In the genomic region with DNA sequence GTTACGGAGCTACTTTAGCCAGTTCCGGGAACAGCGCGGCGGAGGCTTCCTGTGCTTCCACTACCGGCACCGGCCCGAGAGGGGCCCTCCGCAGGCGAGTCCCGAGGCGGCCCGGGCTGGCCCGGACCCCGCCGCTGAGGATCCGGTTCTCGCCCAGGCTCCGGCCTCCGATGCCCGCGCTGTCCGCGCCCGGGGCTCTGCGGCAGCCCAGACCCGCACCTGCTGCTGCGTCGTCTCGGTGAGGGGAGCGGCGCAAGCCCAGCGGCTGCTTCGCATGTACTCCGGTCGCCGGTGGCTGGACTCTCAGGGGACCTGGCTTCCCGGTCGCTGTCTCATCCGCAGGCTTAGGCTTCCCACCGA, we compare ENCODE assay signal across 8 mouse cellular contexts. TPM values are rescaled to one million over a fixed set of nuclear protein-coding genes. Genes with fewer than 3 reads are reported as not detected.
DNase-seq lines count a peak whose midpoint lies in the region; ATAC-seq and TF ChIP-seq lines count a peak whose summit lies in the region.

No protein-coding gene starts in this region.

- H3K36me3 ChIP-seq in erythroblast, embryonic 14.5 days (ENCODE audit: control insufficient read depth), result peaks cover 22% of the 10 kb centered on the region
- peaks cover 4% of the 10 kb centered on the region; the same call in 1 of the 2 replicates for H3K36me3 ChIP-seq in testis, adult 2 months (ENCODE audit: control insufficient read depth, insufficient read depth, low read length)
- peaks cover 21% of the 10 kb centered on the region for H3K36me3 ChIP-seq in liver, embryonic 12.5 days
- peaks cover 9% of the 10 kb centered on the region; the same call in 1 of the 2 replicates for H3K36me3 ChIP-seq in stomach, postnatal 0 days (ENCODE audit: control insufficient read depth, insufficient read depth, low read length)

- WGBS in liver, embryonic 12.5 days (ENCODE audit: insufficient replicate concordance), result 1% methylated on average over 41 of the region's 41 CpGs
- WGBS in stomach, postnatal 0 days, result under 1% methylated on average over 40 of the region's 41 CpGs

- H3K27ac ChIP-seq in testis, adult 2 months (ENCODE audit: control insufficient read depth, insufficient read depth, low read depth, low read length), result peak overlapping the region; percentile 91
- H3K27ac ChIP-seq in liver, embryonic 12.5 days, result peak overlapping the region; percentile 92
- H3K27ac ChIP-seq in stomach, postnatal 0 days (replicated peaks), result peak overlapping the region; percentile 88

- peak overlapping the region; percentile 88 for H3K4me3 ChIP-seq in erythroblast, embryonic 14.5 days (replicated peaks)
- peak overlapping the region; percentile 90 for H3K4me3 ChIP-seq in testis, adult 2 months (ENCODE audit: control insufficient read depth, low read depth, low read length)
- peak overlapping the region; percentile 96 for H3K4me3 ChIP-seq in liver, embryonic 12.5 days
- peak overlapping the region; percentile 82 for H3K4me3 ChIP-seq in stomach, postnatal 0 days (ENCODE audit: low read depth, low read length)

- H3K4me1 ChIP-seq in erythroblast, embryonic 14.5 days (ENCODE audit: control insufficient read depth), result peaks cover 26% of the 10 kb centered on the region
- H3K4me1 ChIP-seq in testis, adult 2 months (ENCODE audit: control insufficient read depth, insufficient read depth, low read length), result peaks cover 12% of the 10 kb centered on the region
- H3K4me1 ChIP-seq in liver, embryonic 12.5 days, result peaks cover 25% of the 10 kb centered on the region
- H3K4me1 ChIP-seq in stomach, postnatal 0 days (replicated peaks; ENCODE audit: control insufficient read depth, insufficient read depth), result no peaks in the 10 kb centered on the region; the same call in 1 of the 2 replicates

- no peak for TF ChIP-seq POLR2A in testis, adult 2 months (IDR thresholded peaks at IDR 0.05; ENCODE audit: control insufficient read depth, low read depth, low read length)

- H3K9me3 ChIP-seq in erythroblast, embryonic 14.5 days (ENCODE audit: control insufficient read depth, low read length), result 0 out of 2 replicates have a peak, but pooled peaks cover 2% of the 10 kb centered on the region
- no peaks in the 10 kb centered on the region for H3K9me3 ChIP-seq in liver, embryonic 12.5 days (replicated peaks)
- no peaks in the 10 kb centered on the region for H3K9me3 ChIP-seq in stomach, postnatal 0 days (ENCODE audit: control insufficient read depth, low read length)

- no peaks in the 10 kb centered on the region for H3K27me3 ChIP-seq in erythroblast, embryonic 14.5 days (ENCODE audit: control insufficient read depth)
- H3K27me3 ChIP-seq in testis, adult 2 months (ENCODE audit: control insufficient read depth, insufficient read depth, low read length), result no peaks in the 10 kb centered on the region
- H3K27me3 ChIP-seq in liver, embryonic 12.5 days (replicated peaks), result no peaks in the 10 kb centered on the region
- no peaks in the 10 kb centered on the region for H3K27me3 ChIP-seq in stomach, postnatal 0 days (ENCODE audit: control insufficient read depth, insufficient read depth, low read length)

- ATAC-seq in erythroblast, adult 5-6 weeks (replicated peaks; ENCODE audit: low FRiP score, poor library complexity, severe bottlenecking), result no peak
- peak; percentile 54; the same call in 1 of the 2 replicates for ATAC-seq in liver, embryonic 12.5 days
- ATAC-seq in stomach, postnatal 0 days (ENCODE audit: low FRiP score, low TSS enrichment), result peak; percentile 22
- no peak; the same call in 1 of the 2 replicates for ATAC-seq in megakaryocyte-erythroid progenitor cell, adult 5-6 weeks (replicated peaks; ENCODE audit: low FRiP score, low TSS enrichment, poor library complexity, severe bottlenecking)

- TF ChIP-seq EP300 in stomach, postnatal 0 days (optimal IDR thresholded peaks at IDR 0.05), result no peak

- TF ChIP-seq CTCF in testis, adult 2 months (IDR thresholded peaks at IDR 0.05; ENCODE audit: control insufficient read depth, insufficient read depth, insufficient replicate concordance, low read depth, low read length), result no peak
- TF ChIP-seq CTCF in stomach, postnatal 0 days (IDR thresholded peaks at IDR 0.05; ENCODE audit: low read depth), result no peak

- H3K4me2 ChIP-seq in liver, embryonic 12.5 days, result peak overlapping the region; percentile 94
- peak overlapping the region; percentile 96 for H3K4me2 ChIP-seq in stomach, postnatal 0 days (replicated peaks; ENCODE audit: low read depth)

- DNase-seq in testis, postnatal 14 days (ENCODE audit: low spot score), result no peak
- DNase-seq in stomach, postnatal 0 days (ENCODE audit: low spot score), result no peak
- DNase-seq in gastrocnemius, adult 18-20 months (ENCODE audit: low spot score), result no peak

- H3K9ac ChIP-seq in liver, embryonic 12.5 days, result peak overlapping the region; percentile 89
- H3K9ac ChIP-seq in stomach, postnatal 0 days (ENCODE audit: low read length), result peak overlapping the region; percentile 92

RNA-seq across cellular contexts. Expression of a gene that starts 0.3 kb away (rescaled TPM):
- polyA plus RNA-seq in erythroblast, embryonic 14.5 days (2012), result 1.2 and 1.6 TPM in 2 replicates
- 0.84 TPM in 1 of 2 replicates, not detected in the other for total RNA-seq in erythroblast, adult 5-6 weeks (2015; ENCODE audit: low replicate concordance)
- total RNA-seq in erythroblast, adult 5-6 weeks (2017; ENCODE audit: low replicate concordance), result 9.7 and 26.5 TPM in 2 replicates
- polyA plus RNA-seq in testis, adult 2 months (2012; rRNA removed), result 4.9 and 5.7 TPM in 2 replicates
- 7.8 and 8.9 TPM in 2 replicates for polyA plus RNA-seq in liver, embryonic 12.5 days (2016; fragmentation: Nextera tagmentation; extraction: Ambion mirVana)
- polyA plus RNA-seq in stomach, postnatal 0 days (2015; fragmentation: Nextera tagmentation; extraction: Ambion mirVana), result 3.6 and 3.8 TPM in 2 replicates
- 1 to 10 TPM; 2.8 to 4.0 TPM for total RNA-seq in gastrocnemius, adult 18-20 months (2021)
- 1.2 and 6.2 TPM in 2 replicates for total RNA-seq in megakaryocyte-erythroid progenitor cell, adult 5-6 weeks (2014; fragmentation: Nextera tagmentation)
- total RNA-seq in megakaryocyte-erythroid progenitor cell, adult 5-6 weeks (2017), result 16.9 and 29.6 TPM in 2 replicates

RNA-seq across cellular contexts. Expression of a gene that starts 9.3 kb away (rescaled TPM):
- 4.0 and 4.2 TPM in 2 replicates for polyA plus RNA-seq in erythroblast, embryonic 14.5 days (2012)
- total RNA-seq in erythroblast, adult 5-6 weeks (2015; ENCODE audit: low replicate concordance), result 1.7 and 3.1 TPM in 2 replicates
- 1.3 and 11.2 TPM in 2 replicates for total RNA-seq in erythroblast, adult 5-6 weeks (2017; ENCODE audit: low replicate concordance)
- 30.9 and 37.4 TPM in 2 replicates for polyA plus RNA-seq in testis, adult 2 months (2012; rRNA removed)
- 15.2 and 16.2 TPM in 2 replicates for polyA plus RNA-seq in liver, embryonic 12.5 days (2016; fragmentation: Nextera tagmentation; extraction: Ambion mirVana)
- 13.9 and 14.8 TPM in 2 replicates for polyA plus RNA-seq in stomach, postnatal 0 days (2015; fragmentation: Nextera tagmentation; extraction: Ambion mirVana)
- 1 to 10 TPM; 5.8 to 5.9 TPM for total RNA-seq in gastrocnemius, adult 18-20 months (2021)
- 16.0 and 20.9 TPM in 2 replicates for total RNA-seq in megakaryocyte-erythroid progenitor cell, adult 5-6 weeks (2014; fragmentation: Nextera tagmentation)
- total RNA-seq in megakaryocyte-erythroid progenitor cell, adult 5-6 weeks (2017), result 19.5 and 29.3 TPM in 2 replicates

RNA-seq across cellular contexts. Expression of a gene that starts 21.6 kb away (rescaled TPM):
- polyA plus RNA-seq in erythroblast, embryonic 14.5 days (2012), result not detected in 2 replicates
- not detected in 2 replicates for total RNA-seq in erythroblast, adult 5-6 weeks (2015; ENCODE audit: low replicate concordance)
- total RNA-seq in erythroblast, adult 5-6 weeks (2017; ENCODE audit: low replicate concordance), result not detected in 2 replicates
- polyA plus RNA-seq in testis, adult 2 months (2012; rRNA removed), result 0.42 and 0.51 TPM in 2 replicates
- polyA plus RNA-seq in liver, embryonic 12.5 days (2016; fragmentation: Nextera tagmentation; extraction: Ambion mirVana), result 0.56 and 0.77 TPM in 2 replicates
- polyA plus RNA-seq in stomach, postnatal 0 days (2015; fragmentation: Nextera tagmentation; extraction: Ambion mirVana), result 4.7 and 5.2 TPM in 2 replicates
- total RNA-seq in gastrocnemius, adult 18-20 months (2021), result not detected
- total RNA-seq in megakaryocyte-erythroid progenitor cell, adult 5-6 weeks (2014; fragmentation: Nextera tagmentation), result not detected in 2 replicates
- not detected in 2 replicates for total RNA-seq in megakaryocyte-erythroid progenitor cell, adult 5-6 weeks (2017)

RNA-seq across cellular contexts. Expression of a gene that starts 27.1 kb away (rescaled TPM):
- polyA plus RNA-seq in erythroblast, embryonic 14.5 days (2012), result 0.06 and 0.22 TPM in 2 replicates
- total RNA-seq in erythroblast, adult 5-6 weeks (2015; ENCODE audit: low replicate concordance), result 0.84 TPM in 1 of 2 replicates, not detected in the other
- total RNA-seq in erythroblast, adult 5-6 weeks (2017; ENCODE audit: low replicate concordance), result 0.28 and 1.5 TPM in 2 replicates
- polyA plus RNA-seq in testis, adult 2 months (2012; rRNA removed), result 0.81 and 1.1 TPM in 2 replicates
- 0.21 and 0.81 TPM in 2 replicates for polyA plus RNA-seq in liver, embryonic 12.5 days (2016; fragmentation: Nextera tagmentation; extraction: Ambion mirVana)
- 355 and 371 TPM in 2 replicates for polyA plus RNA-seq in stomach, postnatal 0 days (2015; fragmentation: Nextera tagmentation; extraction: Ambion mirVana)
- 1 to 10 TPM in 1 of 2 experiments, under 1 TPM in 1; 0.91 to 1.7 TPM for total RNA-seq in gastrocnemius, adult 18-20 months (2021)
- total RNA-seq in megakaryocyte-erythroid progenitor cell, adult 5-6 weeks (2014; fragmentation: Nextera tagmentation), result 1.7 and 2.7 TPM in 2 replicates
- 1.3 and 2.0 TPM in 2 replicates for total RNA-seq in megakaryocyte-erythroid progenitor cell, adult 5-6 weeks (2017)

RNA-seq across cellular contexts. Expression of a gene that starts 29.0 kb away (rescaled TPM):
- polyA plus RNA-seq in erythroblast, embryonic 14.5 days (2012), result 24.0 and 28.9 TPM in 2 replicates
- total RNA-seq in erythroblast, adult 5-6 weeks (2015; ENCODE audit: low replicate concordance), result 31.5 and 51.8 TPM in 2 replicates
- 35.4 and 80.4 TPM in 2 replicates for total RNA-seq in erythroblast, adult 5-6 weeks (2017; ENCODE audit: low replicate concordance)
- 83.0 and 104 TPM in 2 replicates for polyA plus RNA-seq in testis, adult 2 months (2012; rRNA removed)
- 285 and 299 TPM in 2 replicates for polyA plus RNA-seq in liver, embryonic 12.5 days (2016; fragmentation: Nextera tagmentation; extraction: Ambion mirVana)
- polyA plus RNA-seq in stomach, postnatal 0 days (2015; fragmentation: Nextera tagmentation; extraction: Ambion mirVana), result 122 and 125 TPM in 2 replicates
- 10 to 100 TPM; 54.7 to 54.8 TPM for total RNA-seq in gastrocnemius, adult 18-20 months (2021)
- total RNA-seq in megakaryocyte-erythroid progenitor cell, adult 5-6 weeks (2014; fragmentation: Nextera tagmentation), result 250 and 258 TPM in 2 replicates
- 271 and 301 TPM in 2 replicates for total RNA-seq in megakaryocyte-erythroid progenitor cell, adult 5-6 weeks (2017)

Comparison
In these comparisons a context has a peak if more than half of its experiments do, and no peak if none do; other contexts are left out.
1. ATAC-seq: peak in liver, embryonic 12.5 days (single experiment) and stomach, postnatal 0 days (single experiment); none in erythroblast, adult 5-6 weeks (single experiment) and megakaryocyte-erythroid progenitor cell, adult 5-6 weeks (single experiment).
2. Peak in every context shown above with its lines, with median percentiles within 50 percentile points of each other: H3K4me3 ChIP-seq and H3K27ac ChIP-seq.